Mouse (Mus musculus) stomach, embryonic 16.5 days (tissue): ENCODE measurements around the gene Vipas39. TPM values are rescaled to one million over a fixed set of nuclear protein-coding genes. Genes with fewer than 3 reads are reported as not detected.
"Not testable (repeated sequence)": the region's sequence is repeated elsewhere in the genome, so short reads cannot be mapped to it uniquely, and the experiment has no call there.

Source experiments
- ATAC-seq: fragments of 200-750 bp; cut with Nextera tagmentation; 2 replicates; pipeline ENCODE4 v1.8.0; 2017; ENCODE audit warnings: moderate number of reproducible peaks, moderate TSS enrichment; ENCODE audit not compliant: insufficient read depth, low FRiP score
- H3K27ac ChIP-seq: fragments of 300-500 bp; sonication (generic); 2 replicates; pipeline ENCODE4 v1.5.1; 2014; ENCODE audit warnings: low read length
- H3K27me3 ChIP-seq: fragments of 300-500 bp; sonication (generic); 2 replicates; pipeline ENCODE4 v1.6.1; 2014; ENCODE audit warnings: low read length, control low read depth, mixed read lengths; ENCODE audit not compliant: control insufficient read depth, insufficient read depth
- H3K36me3 ChIP-seq: fragments of 300-500 bp; sonication (generic); 2 replicates; pipeline ENCODE4 v1.6.1; 2014; ENCODE audit warnings: low read length; ENCODE audit not compliant: control insufficient read depth, insufficient read depth
- H3K4me1 ChIP-seq: fragments of 300-500 bp; sonication (generic); 2 replicates; pipeline ENCODE4 v1.6.1; 2014; ENCODE audit warnings: low read length, control low read depth, mixed read lengths; ENCODE audit not compliant: control insufficient read depth, insufficient read depth
- H3K4me2 ChIP-seq: fragments of 300-500 bp; sonication (generic); 2 replicates; pipeline ENCODE4 v1.6.1; 2014; ENCODE audit warnings: low read depth, low read length, mixed read lengths
- H3K4me3 ChIP-seq: fragments of 300-500 bp; sonication (generic); replicated peaks from 2 replicates; pipeline ENCODE4 v1.5.1; 2014; ENCODE audit warnings: mild to moderate bottlenecking, low read length
- H3K9ac ChIP-seq: fragments of 300-500 bp; sonication (generic); 2 replicates; pipeline ENCODE4 v1.6.1; 2014; ENCODE audit warnings: low read length
- H3K9me3 ChIP-seq: fragments of 300-500 bp; sonication (generic); replicated peaks from 2 replicates; pipeline ENCODE4 v1.6.1; 2016; ENCODE audit warnings: low read length, control low read depth; ENCODE audit not compliant: control insufficient read depth
- WGBS: fragments of 180-500 bp; shearing (Covaris S2); extraction: QIAGEN DNeasy Blood & Tissue Kit; methylation state at CpG from one replicate; pipeline ENCODE4 v1.1.7; 2014; 5-methylcytosine and 5-hydroxymethylcytosine counted together
- polyA plus RNA-seq: library from polyadenylated mRNA; unstranded; fragments of >200 nt; fragmentation: Nextera tagmentation; extraction: Ambion mirVana; gene quantifications from 2 replicates; pipeline ENCODE4 v1.2.1, GENCODE M21; 2015

Gene Vipas39
- polyA plus RNA-seq, 1 experiment from 2014 or later, result 36.3 TPM

- 11% methylated on average over 6 of the region's 6 CpGs for WGBS
- H3K27ac ChIP-seq, result no peak overlapping the region
- H3K4me2 ChIP-seq, result no peak overlapping the region
- no peak overlapping the region for H3K9ac ChIP-seq
- peaks cover 5% of the 10 kb centered on the region; the same call in 1 of the 2 replicates for H3K4me1 ChIP-seq
- peak; percentile 34; the same call in 1 of the 2 replicates for ATAC-seq
- no peak overlapping the region for H3K4me3 ChIP-seq
- H3K9me3 ChIP-seq, result no peaks in the 10 kb centered on the region
- H3K27me3 ChIP-seq, result no peaks in the 10 kb centered on the region
- peaks cover 11% of the 10 kb centered on the region; the same call in 1 of the 2 replicates for H3K36me3 ChIP-seq
Measured at GRCm38 (mm10) chr12:87278118-87278730, 12.2 kb upstream of the Vipas39 start.

- not testable (repeated sequence) for H3K4me2 ChIP-seq, ATAC-seq, H3K9ac ChIP-seq, H3K4me1 ChIP-seq, H3K4me3 ChIP-seq, H3K9me3 ChIP-seq, H3K27ac ChIP-seq, H3K27me3 ChIP-seq
- 81% methylated on average over 4 of the region's 4 CpGs for WGBS
- H3K36me3 ChIP-seq, result peaks cover 19% of the 10 kb centered on the region; the same call in 1 of the 2 replicates
Measured at GRCm38 (mm10) chr12:87277251-87277650, 11.2 kb upstream of the Vipas39 start.

DNA sequence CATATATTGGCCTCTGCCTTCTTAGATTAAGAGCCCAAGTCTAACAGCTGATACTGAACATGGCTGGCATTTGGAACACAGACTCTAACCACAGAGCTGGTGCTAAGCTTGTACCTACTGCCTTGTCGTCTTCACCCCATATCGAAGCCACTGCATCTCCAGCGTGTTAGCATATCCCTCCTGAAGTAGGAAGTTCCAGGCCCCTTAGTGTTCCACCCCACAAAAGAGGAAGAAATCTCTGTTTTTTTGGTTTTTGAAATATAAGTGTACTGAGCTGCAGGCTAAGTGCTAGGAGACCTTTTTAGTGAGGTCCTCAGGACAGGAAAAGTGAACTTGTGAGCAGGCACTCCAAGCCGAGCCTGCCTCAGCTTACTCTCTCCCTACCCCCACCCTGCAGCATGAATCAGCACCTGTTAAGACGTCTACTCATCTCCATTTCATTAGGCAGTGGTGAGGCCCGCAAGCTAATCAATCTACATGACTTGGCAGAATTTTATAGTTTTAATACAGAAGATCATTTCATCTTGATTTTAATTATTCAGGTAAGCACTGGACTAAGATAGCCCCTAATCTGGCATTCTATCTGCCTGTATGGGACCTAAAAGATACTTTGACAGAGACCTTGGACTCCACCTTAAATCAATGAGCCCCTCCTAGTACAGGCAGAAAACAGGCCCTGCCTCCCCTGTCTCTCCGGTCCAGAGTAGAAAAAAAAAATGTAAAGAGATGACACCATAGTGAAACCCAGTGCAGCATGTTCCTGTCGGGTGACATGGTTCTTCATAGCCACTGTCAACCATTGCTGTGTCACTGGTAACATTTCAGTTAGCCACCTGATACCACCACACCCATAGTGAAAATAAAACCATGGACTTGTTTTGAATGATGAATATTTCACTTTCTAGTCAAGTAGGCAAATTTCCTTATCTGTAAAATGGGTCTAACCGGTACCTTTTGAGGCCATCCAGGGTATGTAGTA is 9.1 kb upstream of the Vipas39 start:
- no peak overlapping the region for H3K4me3 ChIP-seq
- peaks cover 22% of the 10 kb centered on the region; the same call in 1 of the 2 replicates for H3K36me3 ChIP-seq
- H3K27me3 ChIP-seq, result no peaks in the 10 kb centered on the region
- ATAC-seq, result no peak
- no peak overlapping the region for H3K9ac ChIP-seq
- H3K9me3 ChIP-seq, result no peaks in the 10 kb centered on the region
- H3K27ac ChIP-seq, result peak overlapping the region; percentile 10; the same call in 1 of the 2 replicates
- H3K4me2 ChIP-seq, result no peak overlapping the region
- whole genome bisulfite sequencing, result 86% methylated on average over 9 of the region's 9 CpGs
- H3K4me1 ChIP-seq, result peaks cover 5% of the 10 kb centered on the region; the same call in 1 of the 2 replicates

- WGBS, result 20% methylated on average over 4 of the region's 4 CpGs
- no peak for ATAC-seq
- peak overlapping the region; percentile 28; the same call in 1 of the 2 replicates for H3K9ac ChIP-seq
- H3K27ac ChIP-seq, result no peak overlapping the region
- no peaks in the 10 kb centered on the region for H3K27me3 ChIP-seq
- H3K4me1 ChIP-seq, result peaks cover 9% of the 10 kb centered on the region
- peak overlapping the region; percentile 68 for H3K4me2 ChIP-seq
- H3K9me3 ChIP-seq, result no peaks in the 10 kb centered on the region
- peak overlapping the region; percentile 89 for H3K4me3 ChIP-seq
- peaks cover 14% of the 10 kb centered on the region for H3K36me3 ChIP-seq
Measured at GRCm38 (mm10) chr12:87267682-87268081, 1.6 kb upstream of the Vipas39 start.

DNA sequence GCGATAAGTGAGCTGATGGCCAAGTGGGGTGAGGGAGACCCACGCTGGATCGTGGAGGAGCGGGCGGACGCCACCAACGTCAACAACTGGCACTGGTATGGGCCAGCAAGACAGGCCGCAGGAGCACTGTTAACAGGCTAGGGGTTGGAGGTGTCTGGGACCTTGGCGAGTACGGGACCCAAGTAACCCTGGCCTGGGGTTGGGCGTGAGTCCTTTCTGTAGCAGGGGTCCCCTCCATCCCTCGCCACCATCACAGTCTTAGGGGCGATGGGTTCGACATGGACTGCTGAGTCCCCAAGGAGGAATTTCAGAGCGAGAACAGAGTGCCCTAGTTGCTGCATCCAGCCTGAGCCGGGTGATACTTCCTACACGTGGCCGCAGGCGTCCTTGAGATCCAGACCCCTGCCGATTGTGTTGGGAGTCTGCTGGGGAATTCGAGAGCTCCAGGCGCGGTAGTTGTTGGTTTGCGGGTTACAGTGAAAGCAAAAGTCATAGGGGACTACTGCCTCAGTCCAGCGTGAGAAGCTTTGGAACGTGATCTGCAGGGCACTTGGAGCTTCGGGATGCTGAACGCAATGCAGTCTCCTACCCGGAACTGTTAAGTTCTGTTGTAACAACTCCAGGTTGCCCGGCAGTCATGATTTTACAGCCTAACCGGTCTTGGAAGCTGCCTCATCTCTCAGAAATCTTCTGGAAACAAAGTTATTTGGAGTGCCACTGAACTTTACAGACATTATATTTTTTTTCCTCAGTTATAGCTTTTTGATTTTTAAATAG is 959 bp upstream of the Vipas39 start:
- Histone ChIP-seq H3K4me2 (peak overlapping the region; percentile 68), H3K9ac (peak overlapping the region; percentile 97), H3K27ac (peak overlapping the region; percentile 86), H3K27me3 (no peaks in the 10 kb centered on the region), H3K4me3 (peak overlapping the region; percentile 89), H3K4me1 (peaks cover 9% of the 10 kb centered on the region), H3K9me3 (no peaks in the 10 kb centered on the region), H3K36me3 (peaks cover 14% of the 10 kb centered on the region)
- ATAC-seq, result peak; percentile 61
- WGBS, result under 1% methylated on average over 31 of the region's 31 CpGs

DNA sequence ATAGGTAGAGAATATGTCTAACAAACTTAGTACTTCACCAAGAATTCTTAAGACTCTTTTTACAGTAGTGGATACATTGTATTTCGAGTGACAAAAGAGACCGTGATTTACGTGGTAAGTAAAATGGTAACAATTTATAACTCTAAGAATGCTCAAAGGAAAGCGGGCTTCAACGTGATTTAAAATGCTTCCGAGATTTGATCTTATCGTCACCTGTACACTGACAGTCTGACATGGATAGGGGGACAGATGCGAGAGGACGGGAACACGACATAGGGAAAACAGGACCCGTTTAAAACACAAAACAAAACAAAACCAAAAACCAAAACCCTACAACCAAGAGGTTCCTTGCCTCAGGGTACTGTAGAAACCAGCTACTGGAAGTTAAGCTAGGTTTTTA is 612 bp downstream of the Vipas39 start:
- ATAC-seq, result no peak
- peaks cover 14% of the 10 kb centered on the region for H3K36me3 ChIP-seq
- H3K4me2 ChIP-seq, result peak overlapping the region; percentile 85
- no peak overlapping the region for H3K27ac ChIP-seq
- peaks cover 9% of the 10 kb centered on the region for H3K4me1 ChIP-seq
- WGBS, result 16% methylated on average over 11 of the region's 11 CpGs
- H3K9ac ChIP-seq, result peak overlapping the region; percentile 91
- H3K9me3 ChIP-seq, result no peaks in the 10 kb centered on the region
- peak overlapping the region; percentile 89 for H3K4me3 ChIP-seq
- no peaks in the 10 kb centered on the region for H3K27me3 ChIP-seq

- Histone ChIP-seq H3K27me3 (no peaks in the 10 kb centered on the region), H3K36me3 (peaks cover 25% of the 10 kb centered on the region; the same call in 1 of the 2 replicates), H3K4me2 (no peak overlapping the region), H3K4me1 (no peaks in the 10 kb centered on the region), H3K9ac (no peak overlapping the region), H3K27ac (no peak overlapping the region), H3K4me3 (no peak overlapping the region), H3K9me3 (no peaks in the 10 kb centered on the region)
- 93% methylated on average over 8 of the region's 8 CpGs for WGBS
- no peak for ATAC-seq
Measured at GRCm38 (mm10) chr12:87260562-87260961, 5.5 kb downstream of the Vipas39 start.

- no peak overlapping the region for H3K4me2 ChIP-seq
- peaks cover 41% of the 10 kb centered on the region for H3K36me3 ChIP-seq
- H3K4me1 ChIP-seq, result no peaks in the 10 kb centered on the region
- 91% methylated on average over 5 of the region's 5 CpGs for WGBS
- no peak overlapping the region for H3K27ac ChIP-seq
- H3K4me3 ChIP-seq, result no peak overlapping the region
- H3K27me3 ChIP-seq, result no peaks in the 10 kb centered on the region
- peak; percentile 53; the same call in 1 of the 2 replicates for ATAC-seq
- H3K9me3 ChIP-seq, result no peaks in the 10 kb centered on the region
- H3K9ac ChIP-seq, result no peak overlapping the region
Measured at GRCm38 (mm10) chr12:87256629-87257028, 9.4 kb downstream of the Vipas39 start.
